Mouse (Mus musculus): ENCODE data around the gene Glt8d1.
A peak's percentile ranks its signal among the peaks of the same experiment; 100 is the strongest.

Glt8d1 gene

GRCm38 (mm10) chr14:31001307-31002205 lies at the start of gene Glt8d1, which contains the start of gene Spcs1:
Gene Glt8d1, plus strand, starts transcription at chr14:31001400.
Gene Spcs1, minus strand, starts transcription at chr14:31001672.
- peak; percentile 76 to 80 for DNase-seq (ENCODE audit: low spot score in 2 of 2)

GRCm38 (mm10) chr14:30958517-30958916 lies 42.7 kb upstream of the Glt8d1 start:
- no peak for DNase-seq (ENCODE audit: low spot score in 2 of 2)

GRCm38 (mm10) chr14:30959031-30959430 lies 42.2 kb upstream of the Glt8d1 start:
- DNase-seq (ENCODE audit: low spot score in 2 of 2) = no peak

- no peak for DNase-seq (ENCODE audit: low spot score in 2 of 2)
These were observed 40.8 kb upstream of the Glt8d1 start for GRCm38 (mm10) chr14:30960366-30960765.

GRCm38 (mm10) chr14:30974204-30974603 lies 27.0 kb upstream of the Glt8d1 start:
- DNase-seq (ENCODE audit: low spot score in 2 of 2) = no peak

- no peak for DNase-seq (ENCODE audit: low spot score in 2 of 2)
These were observed 25.0 kb upstream of the Glt8d1 start for GRCm38 (mm10) chr14:30976222-30976621.

DNA sequence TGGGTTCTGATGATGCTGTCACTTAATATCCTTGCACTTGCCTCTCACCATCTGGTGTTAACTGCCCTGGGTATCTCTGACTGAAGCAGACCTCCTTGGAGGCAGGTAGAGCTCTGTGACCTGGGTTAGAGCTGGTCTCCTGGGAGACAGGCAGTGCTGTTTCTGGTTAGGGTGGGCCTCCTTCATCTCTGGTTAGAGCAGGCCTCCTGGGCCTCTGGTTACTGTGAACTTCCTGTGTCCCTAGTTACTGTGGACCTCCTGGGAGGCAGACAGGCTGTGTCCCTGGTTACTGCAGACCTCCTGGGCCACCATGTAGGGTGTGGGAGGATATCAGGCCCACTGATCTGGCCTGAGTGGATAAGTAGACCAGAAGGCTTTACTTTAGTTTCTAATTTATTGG lies 4.8 kb upstream of the Glt8d1 start:
- no peak for DNase-seq (ENCODE audit: low spot score in 2 of 2)

- no peak for DNase-seq (ENCODE audit: low spot score in 2 of 2)
These were observed 844 bp upstream of the Glt8d1 start for GRCm38 (mm10) chr14:31000356-31000755.

DNA sequence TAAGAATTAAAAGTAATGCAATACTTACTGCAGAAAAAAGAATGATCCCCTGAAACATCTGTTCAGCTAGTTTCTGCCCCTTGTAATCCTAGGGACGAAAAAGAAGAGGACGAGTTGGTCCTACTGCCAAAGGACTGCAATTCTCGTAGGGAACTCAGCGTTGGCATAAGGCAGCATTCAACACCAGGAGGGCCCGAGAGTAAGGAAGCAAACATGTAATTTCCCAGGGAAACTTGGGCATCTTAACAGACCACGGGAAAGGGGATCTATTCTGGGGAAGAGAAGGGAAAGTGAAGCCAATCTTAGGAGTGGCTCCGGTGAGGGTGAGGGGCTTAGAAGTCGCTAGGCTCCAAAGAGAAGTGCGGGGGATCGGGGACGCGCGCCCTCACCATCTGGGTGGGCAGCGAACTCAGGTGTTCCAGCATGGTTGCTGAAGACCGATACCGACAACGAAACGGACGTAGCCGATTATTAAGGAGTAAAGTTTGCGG lies 339 bp upstream of the Glt8d1 start:
- no peak for DNase-seq (ENCODE audit: low spot score in 2 of 2)

GRCm38 (mm10) chr14:31004527-31004926 lies 3.3 kb downstream of the Glt8d1 start:
- no peak for DNase-seq (ENCODE audit: low spot score in 2 of 2)

GRCm38 (mm10) chr14:31006779-31007178 lies 5.6 kb downstream of the Glt8d1 start:
- DNase-seq (ENCODE audit: low spot score in 2 of 2) = no peak

GRCm38 (mm10) chr14:31011588-31011987 lies 10.4 kb downstream of the Glt8d1 start:
- DNase-seq (ENCODE audit: low spot score in 2 of 2) = no peak

- no peak for DNase-seq (ENCODE audit: low spot score in 2 of 2)
These were observed 12.7 kb downstream of the Glt8d1 start for GRCm38 (mm10) chr14:31013928-31014327.

GRCm38 (mm10) chr14:31016063-31016462 lies 14.9 kb downstream of the Glt8d1 start:
- DNase-seq (ENCODE audit: low spot score in 2 of 2) = no peak

DNA sequence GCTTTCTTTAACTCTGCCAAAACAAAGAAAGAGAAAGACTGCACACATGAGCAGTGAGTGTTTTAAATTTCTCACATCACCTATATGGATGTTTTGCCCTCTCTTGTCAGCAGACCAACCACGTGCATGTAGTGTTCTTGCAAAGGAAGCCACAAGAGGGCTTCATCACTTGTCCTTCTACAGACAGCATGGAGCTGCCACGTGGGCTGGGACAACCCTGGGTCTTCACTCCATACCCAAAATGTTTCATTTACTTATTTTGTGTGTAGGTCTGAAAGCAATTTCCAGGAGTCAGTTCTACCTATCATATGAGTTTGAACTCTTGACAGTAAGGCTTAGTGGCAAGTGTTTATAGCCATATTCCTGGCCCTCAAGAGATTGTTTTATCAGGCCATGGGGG lies 16.7 kb downstream of the Glt8d1 start:
- peak in 1 of 2 experiments; percentile 8 for DNase-seq (ENCODE audit: low spot score in 2 of 2)

GRCm38 (mm10) chr14:31018860-31019291 lies 17.7 kb downstream of the Glt8d1 start, which contains the start of the genes Pbrm1 and Gnl3:
Gene Pbrm1, plus strand, starts transcription at chr14:31019138.
Gene Gnl3, minus strand, starts transcription at chr14:31019152.
- peak; percentile 93 to 96 for DNase-seq (ENCODE audit: low spot score in 2 of 2)

DNA sequence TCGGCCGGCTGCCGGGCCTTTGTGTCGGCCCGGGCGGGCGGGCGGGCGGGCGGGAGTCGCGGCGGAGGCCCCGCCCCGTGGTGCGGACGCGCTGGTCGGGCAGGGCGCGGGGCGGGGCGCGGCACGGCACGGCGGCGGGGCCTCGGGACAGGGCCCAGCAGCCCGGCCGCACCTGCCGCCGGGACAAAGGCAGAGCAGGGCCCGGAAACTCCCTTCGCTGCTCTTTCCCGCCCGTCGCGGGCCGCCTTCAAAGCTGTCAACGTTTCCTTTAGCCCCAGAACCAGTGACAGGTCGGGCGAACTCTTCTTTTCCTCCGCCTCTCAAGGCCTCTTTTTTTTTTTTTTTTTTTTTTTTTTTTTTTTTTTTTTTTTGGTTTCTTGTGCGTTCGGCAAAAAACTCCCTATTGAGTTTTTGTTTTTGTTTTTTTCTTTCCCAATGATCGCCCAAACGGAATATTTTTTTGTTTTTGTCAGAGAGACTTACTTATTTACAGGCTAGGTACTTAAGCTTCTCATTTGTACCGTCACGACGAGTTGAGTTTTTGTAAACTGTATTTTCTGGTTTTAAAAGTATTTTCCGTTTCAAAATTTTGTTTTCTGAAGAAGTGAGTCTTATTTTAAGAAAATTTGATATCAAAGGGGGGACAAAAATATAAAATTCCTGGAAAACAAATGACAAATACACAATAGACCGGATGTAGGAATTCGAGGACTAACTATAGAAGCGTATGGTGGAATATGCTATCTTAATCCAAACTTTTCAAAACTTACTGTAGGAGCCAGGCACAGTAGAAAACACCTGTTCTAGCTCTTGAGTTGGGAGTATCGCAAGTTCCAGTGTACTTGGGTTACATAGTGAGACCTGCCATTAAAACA lies 18.4 kb downstream of the Glt8d1 start:
- peak; percentile 68 to 75 for DNase-seq (ENCODE audit: low spot score in 2 of 2)

GRCm38 (mm10) chr14:31022579-31022978 lies 21.4 kb downstream of the Glt8d1 start:
- no peak for DNase-seq (ENCODE audit: low spot score in 2 of 2)

- DNase-seq (ENCODE audit: low spot score in 2 of 2) = peak in 1 of 2 experiments; percentile 12
These were observed 24.6 kb downstream of the Glt8d1 start for GRCm38 (mm10) chr14:31025785-31026184.

- DNase-seq (ENCODE audit: low spot score in 2 of 2) = no peak
These were observed 44.1 kb downstream of the Glt8d1 start for GRCm38 (mm10) chr14:31045296-31045695.

- no peak for DNase-seq (ENCODE audit: low spot score in 2 of 2)
These were observed 44.6 kb downstream of the Glt8d1 start for GRCm38 (mm10) chr14:31045817-31046216.

Data from spleen, postnatal 14 days (tissue).